Mouse (Mus musculus) bone marrow macrophage, adult 2 months (primary cell): Measurements from ENCODE around the gene Taar2.

Experiments used
- CTCF ChIP-seq: IDR thresholded peaks from 2 replicates; pipeline ENCODE4 v1.5.1; 2012; ENCODE audit warnings: low read depth, mild to moderate bottlenecking, low read length, moderate library complexity
- POLR2A ChIP-seq: IDR thresholded peaks from 2 replicates; pipeline ENCODE4 v1.6.1; 2012; ENCODE audit warnings: mild to moderate bottlenecking, low read depth, low read length, borderline replicate concordance

DNA sequence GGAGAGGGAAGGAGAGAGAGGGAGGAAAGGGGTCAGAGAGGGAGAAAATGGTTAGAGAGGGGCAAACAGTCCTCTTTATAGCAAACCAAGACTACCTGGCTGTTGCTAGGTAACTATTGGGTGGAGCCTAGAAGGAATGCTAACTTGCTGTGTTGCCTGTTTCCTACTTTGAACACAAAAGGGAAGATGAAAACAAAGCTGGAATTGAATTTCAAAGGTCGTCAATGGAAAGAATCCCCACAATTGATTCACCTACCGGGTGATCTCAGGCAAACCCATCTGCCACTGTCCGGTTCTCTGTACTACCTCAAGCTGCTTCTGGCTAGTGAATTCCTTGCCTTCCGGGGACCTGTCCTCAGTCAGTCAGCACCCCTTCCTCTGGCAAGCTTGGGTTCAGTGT, 39.6 kb downstream of the Taar2 start:
- TF ChIP-seq POLR2A (no peak), CTCF (no peak)
